Mouse (Mus musculus) heart, adult 2 months (tissue): Measurements from ENCODE around the gene Ang4.

Experiments used
- CTCF ChIP-seq: fragments of 200-600 bp; IDR thresholded peaks from 2 replicates; pipeline ENCODE4 v1.8.1; 2022; ENCODE audit warnings: antibody characterized with exemption, mild to moderate bottlenecking, moderate library complexity
- EP300 ChIP-seq: fragments of 200-500 bp; IDR thresholded peaks from 2 replicates; pipeline ENCODE4 v1.6.1; 2011; ENCODE audit warnings: low read depth, low read length, control low read depth; ENCODE audit not compliant: insufficient read depth

GRCm38 (mm10) chr14:51737967-51738366 lies 35.4 kb downstream of the Ang4 start:
- TF ChIP-seq CTCF (no peak), EP300 (no peak)
